Mouse (Mus musculus) thymus, postnatal 0 days (tissue): Measurements from ENCODE around the gene Smoc2. TPM values are rescaled to one million over a fixed set of nuclear protein-coding genes. Genes with fewer than 3 reads are reported as not detected.

ENCODE experiments used
- DNase-seq: peaks from one replicate; pipeline ENCODE4 v3.0.0-alpha.2; 2015; ENCODE audit warnings: low spot score
- polyA plus RNA-seq: library from polyadenylated mRNA; unstranded; fragments of >200 nt; fragmentation: Nextera tagmentation; extraction: Ambion mirVana; gene quantifications from 2 replicates; pipeline ENCODE4 v1.2.1, GENCODE M21; 2015

Gene Smoc2
- polyA plus RNA-seq, 1 experiment from 2014 or later, result 4.7 TPM

DNA sequence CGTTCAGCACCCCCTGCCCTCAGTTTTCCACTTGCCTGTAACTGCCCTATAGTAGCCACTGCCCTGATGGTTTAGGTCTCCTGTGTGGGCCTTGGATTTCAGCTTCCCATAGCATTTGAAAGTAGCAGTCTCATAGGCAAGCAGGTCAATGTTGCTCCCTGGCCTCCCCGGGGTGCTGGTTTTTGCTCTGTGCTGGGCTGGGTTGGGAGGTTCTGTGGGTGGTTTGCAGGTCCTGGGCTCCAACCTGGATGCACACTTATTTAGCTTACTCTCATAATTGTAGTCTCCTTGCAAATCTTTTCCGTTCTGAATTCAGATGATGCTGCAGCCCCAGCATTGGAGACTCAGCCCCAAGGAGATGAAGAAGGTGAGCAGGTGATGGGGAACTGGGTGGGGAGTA is 67.6 kb downstream of the Smoc2 start:
- no peak for DNase-seq

DNA sequence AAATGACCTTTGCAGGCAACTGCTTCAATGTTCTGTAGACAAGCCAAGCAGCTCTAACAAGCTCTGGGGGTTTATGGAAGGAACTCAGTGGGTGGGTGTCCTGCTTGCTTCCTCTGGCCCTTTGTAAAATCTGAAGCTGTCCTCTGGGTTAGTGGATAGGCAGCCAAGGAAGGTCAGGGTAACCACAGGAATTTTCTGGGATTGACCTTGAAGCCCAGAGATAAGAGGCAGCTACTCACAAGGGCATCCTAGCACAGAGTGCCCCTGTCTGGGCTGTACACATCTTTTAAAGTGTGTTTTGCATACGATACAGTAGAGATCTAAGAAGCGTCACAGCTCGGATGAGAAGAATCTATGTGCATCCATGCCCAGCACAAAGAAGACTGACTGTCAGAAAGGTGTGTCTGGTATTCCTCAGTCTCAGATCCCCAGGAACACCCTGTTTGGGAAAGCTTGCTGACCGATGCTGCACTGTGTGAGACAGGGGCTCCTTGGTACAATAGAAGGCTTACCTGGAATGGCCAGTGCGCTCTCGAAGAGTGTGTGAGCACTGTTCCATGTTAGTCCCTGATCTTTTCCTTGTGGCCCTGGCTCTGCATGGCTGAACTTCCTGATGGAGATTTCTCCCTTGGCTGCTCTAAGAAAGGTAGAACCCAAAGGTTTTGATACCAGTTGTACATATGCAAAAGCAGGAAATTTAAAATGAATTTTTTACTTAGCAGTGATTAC is 69.9 kb downstream of the Smoc2 start:
- no peak for DNase-seq

DNA sequence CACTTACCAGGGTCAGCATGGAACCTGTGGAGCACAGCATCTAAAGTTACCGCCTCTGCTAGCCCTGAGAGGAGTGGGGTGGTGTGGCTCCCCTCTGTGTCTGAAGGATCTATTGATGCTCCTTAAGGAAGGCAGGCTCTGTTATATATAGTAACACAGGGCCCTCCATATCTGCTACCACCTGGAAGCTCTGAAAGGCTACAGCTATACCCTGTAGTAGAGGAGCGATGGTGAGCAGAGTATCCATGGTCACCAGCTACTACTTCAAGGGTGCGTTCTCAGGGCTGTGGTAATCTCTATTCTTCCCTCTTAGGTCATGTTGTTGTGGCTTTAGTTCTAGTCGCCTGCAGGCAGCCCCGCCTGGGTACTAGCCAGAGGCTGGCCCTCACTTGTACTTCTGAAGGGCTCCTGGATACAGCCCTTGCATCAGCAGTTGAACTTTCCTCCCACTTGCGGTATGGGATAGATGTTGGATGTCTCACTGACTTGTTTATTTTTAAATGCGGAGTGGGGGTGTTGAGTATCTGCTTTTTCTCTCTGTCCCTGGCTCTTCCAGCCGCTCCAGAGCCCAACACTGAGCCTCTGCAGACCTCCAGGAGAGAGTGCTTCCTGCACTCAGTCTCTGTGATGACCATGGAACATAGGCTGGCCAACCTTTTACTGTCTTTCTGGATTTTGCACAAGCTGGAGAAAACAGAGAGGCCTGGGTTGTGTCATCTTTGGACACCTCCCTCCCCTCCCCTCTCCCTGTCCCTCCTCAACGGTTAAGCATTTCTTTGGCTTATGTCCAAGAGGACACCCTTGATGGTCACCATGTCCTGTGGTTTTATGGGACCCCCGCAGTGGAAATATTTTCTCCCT is 74.1 kb downstream of the Smoc2 start:
- DNase-seq, result no peak

GRCm38 (mm10) chr17:14361511-14361910 is 82.2 kb downstream of the Smoc2 start:
- DNase-seq, result no peak

DNA sequence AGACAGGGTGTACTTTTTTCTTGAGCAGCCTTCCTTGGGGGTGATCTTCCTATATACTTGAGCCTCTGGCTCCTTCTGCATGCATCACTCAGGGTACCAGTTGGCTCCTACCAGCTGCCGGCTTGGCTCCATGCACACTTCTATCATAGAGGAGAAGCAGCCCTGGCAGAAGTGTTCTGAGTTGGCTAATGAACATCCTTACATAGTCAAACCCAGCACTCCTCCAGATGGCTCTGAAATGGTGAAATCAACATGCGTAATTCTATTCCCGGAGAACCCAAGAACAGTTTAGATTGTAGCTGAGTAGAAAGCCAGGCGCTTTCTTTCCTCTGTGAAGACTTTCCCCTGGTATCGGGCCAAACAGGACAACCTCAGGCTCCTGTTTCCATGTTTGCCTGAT is 91.2 kb downstream of the Smoc2 start:
- no peak for DNase-seq

DNA sequence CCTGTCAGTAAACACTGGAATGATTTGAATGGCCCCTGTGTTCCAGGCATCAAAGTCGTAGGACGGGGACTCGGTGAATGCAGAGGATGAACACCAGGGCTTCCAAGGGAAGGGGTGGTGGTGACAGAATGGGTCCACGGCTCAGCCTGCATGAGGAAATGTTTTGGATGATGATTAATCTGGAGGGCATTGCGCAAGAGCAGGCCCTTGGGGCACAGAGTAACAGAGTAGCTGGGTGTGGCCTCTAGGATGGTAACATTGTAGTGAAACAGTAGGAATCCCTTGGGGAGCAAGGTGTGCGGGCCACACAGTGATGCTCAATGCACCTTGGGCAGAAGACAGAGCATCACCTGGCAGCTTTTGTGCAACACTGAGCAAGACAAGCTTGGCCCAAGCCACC is 92.3 kb downstream of the Smoc2 start:
- no peak for DNase-seq

DNA sequence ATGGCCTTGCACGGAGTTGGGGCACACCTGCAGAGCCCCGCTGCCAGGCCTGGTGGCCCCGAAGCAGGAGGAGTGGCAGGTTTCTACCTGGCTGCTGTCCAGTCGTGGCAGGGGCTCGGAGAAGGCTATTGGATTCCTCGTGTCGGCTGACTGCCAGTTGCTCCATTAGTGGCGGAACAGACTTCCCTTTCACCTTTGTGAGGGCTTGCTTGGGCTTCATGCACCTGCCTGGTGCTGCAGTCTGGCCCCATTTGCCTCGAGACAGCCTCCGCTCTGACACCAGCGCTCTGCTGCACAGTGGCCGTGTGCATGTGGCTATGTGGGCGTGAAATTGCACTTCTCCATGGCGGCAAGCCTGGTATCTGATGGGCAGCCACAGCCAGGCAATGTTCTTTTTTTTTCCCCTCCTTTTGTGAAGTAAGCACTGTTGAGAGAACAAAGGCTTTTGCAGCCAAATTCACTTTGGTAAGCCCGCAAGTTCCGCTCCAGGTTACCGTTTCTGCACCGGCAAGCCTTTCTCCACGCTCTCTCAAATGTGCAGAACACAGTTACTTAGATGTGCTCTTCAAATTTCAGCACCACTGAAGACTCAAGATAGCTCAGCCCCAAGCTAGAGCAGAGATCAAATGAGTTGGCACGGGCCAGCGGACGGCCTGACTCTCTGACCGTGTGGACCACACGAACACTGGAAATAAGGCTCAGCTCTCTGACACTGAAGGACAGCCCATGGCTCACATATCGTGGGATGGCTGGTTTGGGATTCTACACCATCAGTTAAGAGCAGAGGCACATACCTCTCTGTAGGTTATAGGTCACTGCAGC is 93.2 kb downstream of the Smoc2 start:
- no peak for DNase-seq

GRCm38 (mm10) chr17:14378692-14379446 is 99.6 kb downstream of the Smoc2 start:
- no peak for DNase-seq

GRCm38 (mm10) chr17:14379518-14379917 is 100.2 kb downstream of the Smoc2 start:
- no peak for DNase-seq

DNA sequence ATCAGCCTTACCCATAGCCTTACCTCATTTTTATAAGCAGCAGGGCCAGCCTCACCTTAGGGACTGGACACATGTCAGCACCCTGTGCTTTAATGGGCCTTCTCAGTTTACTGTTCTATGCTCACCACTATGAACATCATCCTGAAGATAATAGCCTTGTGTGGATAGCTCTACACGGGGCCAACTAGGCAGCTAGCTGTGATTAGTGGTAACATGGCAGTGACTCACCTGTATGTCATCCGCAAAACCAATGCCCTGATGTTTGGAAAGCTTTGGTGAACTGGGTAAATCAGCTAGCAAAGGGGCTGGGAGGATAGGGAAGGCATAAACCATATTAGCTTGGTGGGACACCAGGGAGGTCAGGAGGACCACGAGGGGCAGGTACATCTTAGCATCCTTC is 100.7 kb downstream of the Smoc2 start:
- no peak for DNase-seq

- DNase-seq, result no peak
These were observed 101.2 kb downstream of the Smoc2 start for GRCm38 (mm10) chr17:14380526-14380925.

GRCm38 (mm10) chr17:14381482-14381881 is 102.2 kb downstream of the Smoc2 start:
- DNase-seq, result no peak

- DNase-seq, result no peak
These were observed 104.7 kb downstream of the Smoc2 start for GRCm38 (mm10) chr17:14383981-14384380.

DNA sequence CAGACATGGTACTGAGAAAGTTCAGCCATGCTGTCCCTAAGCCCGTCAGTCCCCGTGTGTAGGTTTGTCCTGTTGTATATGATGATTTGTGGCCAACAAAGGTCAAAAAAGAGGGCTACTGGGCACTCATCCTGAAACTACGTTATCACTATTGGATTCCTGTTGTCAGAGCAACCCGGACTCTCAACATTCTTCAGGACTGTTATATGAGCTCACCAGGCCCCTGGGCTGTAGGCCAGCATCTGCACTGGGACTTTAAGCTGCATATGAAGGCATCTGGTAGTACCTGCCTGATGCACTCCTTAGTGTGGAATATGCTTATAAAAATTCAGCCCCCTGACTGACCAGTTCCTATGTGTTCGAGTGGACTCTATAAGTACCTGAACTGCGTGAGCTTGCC is 105.7 kb downstream of the Smoc2 start:
- no peak for DNase-seq

DNA sequence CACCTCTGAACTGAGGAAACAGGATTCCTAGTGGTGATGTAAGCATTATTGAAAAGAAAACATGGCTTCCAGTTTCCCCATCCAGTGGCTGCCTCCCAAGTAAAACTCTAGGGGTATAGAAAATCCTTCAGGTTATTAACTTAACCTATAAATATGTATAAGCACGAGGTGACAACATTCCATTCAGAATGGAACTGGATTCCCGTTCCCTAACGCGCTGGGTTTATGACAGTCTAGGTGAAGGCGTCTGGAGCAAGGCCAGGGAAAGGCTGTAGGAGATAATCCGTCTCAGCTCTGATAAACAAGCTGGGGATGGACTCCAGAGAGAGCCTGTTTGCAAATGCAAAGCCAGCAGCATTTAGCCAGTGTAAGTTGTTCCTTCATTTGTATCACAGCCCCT is 108.0 kb downstream of the Smoc2 start:
- no peak for DNase-seq

DNA sequence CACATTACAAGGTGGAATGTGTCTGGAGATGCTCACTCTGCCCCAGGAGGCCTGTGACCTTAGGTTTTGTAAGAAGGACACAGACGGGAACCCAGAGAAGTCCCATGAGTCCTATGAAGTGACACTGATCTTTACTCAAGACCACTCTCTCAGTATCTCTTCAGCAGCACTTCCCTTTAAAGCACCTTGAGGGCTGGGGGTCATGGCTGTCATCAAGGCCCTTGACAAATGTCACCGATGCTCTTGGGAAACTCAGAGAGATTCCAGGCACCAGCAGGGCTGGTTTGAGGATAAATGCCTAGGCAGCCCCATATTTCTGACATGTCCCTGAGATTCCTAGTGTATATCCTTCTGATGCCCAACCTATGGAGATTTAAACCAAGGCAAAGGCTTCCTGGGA is 113.1 kb downstream of the Smoc2 start:
- no peak for DNase-seq

- no peak for DNase-seq
These were observed 115.6 kb downstream of the Smoc2 start for GRCm38 (mm10) chr17:14394861-14395260.

GRCm38 (mm10) chr17:14397456-14397855 is 118.2 kb downstream of the Smoc2 start:
- no peak for DNase-seq

GRCm38 (mm10) chr17:14398650-14399424 is 119.5 kb downstream of the Smoc2 start:
- DNase-seq, result no peak

DNA sequence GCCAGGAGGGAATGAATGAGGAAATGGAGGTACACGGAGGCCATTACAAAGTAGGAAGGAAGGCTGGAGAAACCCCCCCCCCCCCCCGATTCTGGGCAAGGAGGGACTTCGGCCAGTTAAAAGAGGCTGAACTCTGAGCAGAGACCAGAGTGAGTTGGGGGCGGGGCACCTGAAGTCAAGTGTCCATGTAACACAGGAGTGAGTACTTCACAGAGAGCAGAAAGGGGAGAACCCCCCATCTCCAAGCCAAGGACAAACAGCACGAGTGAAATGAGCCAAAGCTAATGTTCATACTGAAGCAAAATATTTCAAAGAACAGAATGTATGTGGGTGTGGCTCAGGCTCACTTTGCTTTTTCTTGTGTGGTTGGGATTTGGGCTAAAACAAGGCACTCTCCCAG is 121.7 kb downstream of the Smoc2 start:
- DNase-seq, result no peak
